Mouse (Mus musculus) embryo, embryonic 10 days (tissue): ENCODE results near the gene Cdk7.
A peak's percentile ranks its signal among the peaks of the same experiment; 100 is the strongest.

Source experiments
- DNase-seq: peaks from one replicate; pipeline ENCODE4 v3.0.0-alpha.2; 2015; ENCODE audit warnings: low spot score

The Cdk7 gene

GRCm38 (mm10) chr13:100725194-100725593, 5.5 kb downstream of the Cdk7 start:
- DNase-seq, result no peak

GRCm38 (mm10) chr13:100724051-100724754, 6.5 kb downstream of the Cdk7 start:
- no peak for DNase-seq

- DNase-seq, result no peak
These were observed 9.1 kb downstream of the Cdk7 start for GRCm38 (mm10) chr13:100721656-100722055.

GRCm38 (mm10) chr13:100715467-100715866, 15.3 kb downstream of the Cdk7 start:
- DNase-seq, result no peak

- no peak for DNase-seq
These were observed 24.5 kb downstream of the Cdk7 start for GRCm38 (mm10) chr13:100706206-100706605.

- no peak for DNase-seq
These were observed 27.3 kb downstream of the Cdk7 start for GRCm38 (mm10) chr13:100703468-100703867.

- DNase-seq, result no peak
These were observed 31.9 kb downstream of the Cdk7 start for GRCm38 (mm10) chr13:100698866-100699265.

- no peak for DNase-seq
These were observed 33.2 kb downstream of the Cdk7 start for GRCm38 (mm10) chr13:100697541-100697940.

GRCm38 (mm10) chr13:100687513-100687912, 43.2 kb downstream of the Cdk7 start:
- DNase-seq, result no peak

GRCm38 (mm10) chr13:100684355-100684754, 46.4 kb downstream of the Cdk7 start:
- DNase-seq, result no peak

- DNase-seq, result no peak
These were observed 47.9 kb downstream of the Cdk7 start for GRCm38 (mm10) chr13:100682837-100683236.

GRCm38 (mm10) chr13:100681615-100682014, 49.1 kb downstream of the Cdk7 start:
- DNase-seq, result no peak

- no peak for DNase-seq
These were observed 54.7 kb downstream of the Cdk7 start for GRCm38 (mm10) chr13:100675936-100676635.

GRCm38 (mm10) chr13:100670181-100670741, 60.5 kb downstream of the Cdk7 start:
- no peak for DNase-seq

- peak; percentile 70 for DNase-seq
These were observed 61.3 kb downstream of the Cdk7 start, which contains the start of gene Ccdc125 for GRCm38 (mm10) chr13:100669291-100670022. Gene Ccdc125, plus strand, starts transcription at chr13:100669717.

GRCm38 (mm10) chr13:100659864-100660456, 70.8 kb downstream of the Cdk7 start:
- DNase-seq, result peak; percentile 82

GRCm38 (mm10) chr13:100658091-100658490, 72.6 kb downstream of the Cdk7 start:
- DNase-seq, result no peak
